Mouse (Mus musculus): Measurements from ENCODE around the gene Hivep3. TPM values are rescaled to one million over a fixed set of nuclear protein-coding genes. Genes with fewer than 3 reads are reported as not detected.
A peak's percentile ranks its signal among the peaks of the same experiment; 100 is the strongest.

Hivep3 gene
- polyA plus RNA-seq (2015; fragmentation: Nextera tagmentation; extraction: Ambion mirVana), result 5.3 and 6.8 TPM in 2 replicates

- under 1% methylated on average over 47 of the region's 47 CpGs for WGBS
- H3K9ac ChIP-seq, result peak within 1 kb of the TSS; percentile 46
Observed at GRCm38 (mm10) chr4:119733184-119733880, at the start of gene Hivep3. Hivep3 (plus strand) TSS chr4:119733784.

GRCm38 (mm10) chr4:119685746-119686145, 47.8 kb upstream of the Hivep3 start:
- Histone ChIP-seq H3K4me3 (replicated peaks) (no peak overlapping the region), H3K4me1 (no peaks in the 10 kb centered on the region), H3K27me3 (no peaks in the 10 kb centered on the region), H3K9me3 (replicated peaks) (no peaks in the 10 kb centered on the region), H3K36me3 (no peaks in the 10 kb centered on the region), H3K27ac (replicated peaks) (no peak overlapping the region), H3K4me2 (replicated peaks) (no peak overlapping the region), H3K9ac (no peak overlapping the region)
- WGBS, result 90% methylated on average over 2 of the region's 2 CpGs
- no peak for ATAC-seq (ENCODE audit: insufficient number of reproducible peaks, low FRiP score, low TSS enrichment, low read depth)

More at GRCm38 (mm10) chr4:119733184-119733880, at the start of gene Hivep3:
- Histone ChIP-seq H3K36me3 (no peaks in the 10 kb centered on the region), H3K9me3 (replicated peaks) (no peaks in the 10 kb centered on the region), H3K27me3 (peaks cover 30% of the 10 kb centered on the region), H3K27ac (replicated peaks) (peak within 1 kb of the TSS; percentile 56; the same call in 1 of the 2 replicates), H3K4me3 (replicated peaks) (peak within 1 kb of the TSS; percentile 68), H3K4me2 (replicated peaks) (peak within 1 kb of the TSS; percentile 99), H3K4me1 (peaks cover 9% of the 10 kb centered on the region; the same call in 1 of the 2 replicates)
- peak; percentile 97 for ATAC-seq (ENCODE audit: insufficient number of reproducible peaks, low FRiP score, low TSS enrichment, low read depth)

GRCm38 (mm10) chr4:119698339-119698738, 35.2 kb upstream of the Hivep3 start:
- Histone ChIP-seq H3K4me2 (replicated peaks) (no peak overlapping the region), H3K9ac (no peak overlapping the region), H3K27ac (replicated peaks) (no peak overlapping the region), H3K9me3 (replicated peaks) (no peaks in the 10 kb centered on the region), H3K4me1 (no peaks in the 10 kb centered on the region), H3K27me3 (no peaks in the 10 kb centered on the region), H3K4me3 (replicated peaks) (no peak overlapping the region), H3K36me3 (no peaks in the 10 kb centered on the region)
- WGBS, result 43% methylated on average over 2 of the region's 2 CpGs
- no peak for ATAC-seq (ENCODE audit: insufficient number of reproducible peaks, low FRiP score, low TSS enrichment, low read depth)

- Histone ChIP-seq H3K27ac (replicated peaks) (no peak overlapping the region), H3K27me3 (no peaks in the 10 kb centered on the region), H3K4me2 (replicated peaks) (no peak overlapping the region), H3K4me1 (no peaks in the 10 kb centered on the region), H3K9me3 (replicated peaks) (no peaks in the 10 kb centered on the region; the same call in 1 of the 2 replicates), H3K4me3 (replicated peaks) (no peak overlapping the region), H3K36me3 (no peaks in the 10 kb centered on the region), H3K9ac (no peak overlapping the region)
- WGBS, result 87% methylated on average over 11 of the region's 11 CpGs
- ATAC-seq (ENCODE audit: insufficient number of reproducible peaks, low FRiP score, low TSS enrichment, low read depth), result no peak
Observed at GRCm38 (mm10) chr4:119701269-119701954, 32.2 kb upstream of the Hivep3 start.

- ATAC-seq (ENCODE audit: insufficient number of reproducible peaks, low FRiP score, low TSS enrichment, low read depth), result no peak
- H3K4me2 ChIP-seq (replicated peaks), result no peak overlapping the region
- H3K9me3 ChIP-seq (replicated peaks), result no peaks in the 10 kb centered on the region; the same call in 1 of the 2 replicates
- no peak overlapping the region for H3K4me3 ChIP-seq (replicated peaks)
- H3K9ac ChIP-seq, result no peak overlapping the region
- 83% methylated on average over 8 of the region's 8 CpGs for WGBS
- no peaks in the 10 kb centered on the region for H3K36me3 ChIP-seq
- no peaks in the 10 kb centered on the region for H3K27me3 ChIP-seq
- H3K4me1 ChIP-seq, result no peaks in the 10 kb centered on the region
- H3K27ac ChIP-seq (replicated peaks), result no peak overlapping the region
Observed at GRCm38 (mm10) chr4:119703965-119704364, 29.6 kb upstream of the Hivep3 start.

GRCm38 (mm10) chr4:119707326-119707725, 26.3 kb upstream of the Hivep3 start:
- ATAC-seq (ENCODE audit: insufficient number of reproducible peaks, low FRiP score, low TSS enrichment, low read depth), result no peak
- Histone ChIP-seq H3K9ac (no peak overlapping the region), H3K4me2 (replicated peaks) (no peak overlapping the region), H3K4me1 (no peaks in the 10 kb centered on the region), H3K36me3 (no peaks in the 10 kb centered on the region), H3K27me3 (no peaks in the 10 kb centered on the region), H3K27ac (replicated peaks) (no peak overlapping the region), H3K4me3 (replicated peaks) (no peak overlapping the region), H3K9me3 (replicated peaks) (no peaks in the 10 kb centered on the region; the same call in 1 of the 2 replicates)
- 55% methylated on average over 5 of the region's 5 CpGs for WGBS

GRCm38 (mm10) chr4:119707751-119708150, 25.8 kb upstream of the Hivep3 start:
- no peak overlapping the region for H3K27ac ChIP-seq (replicated peaks)
- H3K9ac ChIP-seq, result no peak overlapping the region
- no peaks in the 10 kb centered on the region for H3K27me3 ChIP-seq
- H3K4me2 ChIP-seq (replicated peaks), result no peak overlapping the region
- no peaks in the 10 kb centered on the region; the same call in 1 of the 2 replicates for H3K9me3 ChIP-seq (replicated peaks)
- no peak for ATAC-seq (ENCODE audit: insufficient number of reproducible peaks, low FRiP score, low TSS enrichment, low read depth)
- WGBS, result 32% methylated on average over 3 of the region's 3 CpGs
- H3K4me1 ChIP-seq, result no peaks in the 10 kb centered on the region
- H3K36me3 ChIP-seq, result no peaks in the 10 kb centered on the region
- no peak overlapping the region for H3K4me3 ChIP-seq (replicated peaks)

- Histone ChIP-seq H3K4me2 (replicated peaks) (no peak overlapping the region), H3K9me3 (replicated peaks) (no peaks in the 10 kb centered on the region; the same call in 1 of the 2 replicates), H3K36me3 (no peaks in the 10 kb centered on the region), H3K9ac (no peak overlapping the region), H3K4me3 (replicated peaks) (no peak overlapping the region), H3K27ac (replicated peaks) (no peak overlapping the region), H3K27me3 (no peaks in the 10 kb centered on the region), H3K4me1 (no peaks in the 10 kb centered on the region)
- no peak for ATAC-seq (ENCODE audit: insufficient number of reproducible peaks, low FRiP score, low TSS enrichment, low read depth)
- 76% methylated on average over 4 of the region's 4 CpGs for WGBS
Observed at GRCm38 (mm10) chr4:119710208-119710607, 23.4 kb upstream of the Hivep3 start.

- ATAC-seq (ENCODE audit: insufficient number of reproducible peaks, low FRiP score, low TSS enrichment, low read depth), result no peak
- no peaks in the 10 kb centered on the region for H3K36me3 ChIP-seq
- H3K9me3 ChIP-seq (replicated peaks), result no peaks in the 10 kb centered on the region
- no peak overlapping the region for H3K27ac ChIP-seq (replicated peaks)
- no peak overlapping the region for H3K4me3 ChIP-seq (replicated peaks)
- no peaks in the 10 kb centered on the region for H3K27me3 ChIP-seq
- WGBS, result 84% methylated on average over 11 of the region's 11 CpGs
- H3K9ac ChIP-seq, result no peak overlapping the region
- H3K4me1 ChIP-seq, result no peaks in the 10 kb centered on the region
- no peak overlapping the region for H3K4me2 ChIP-seq (replicated peaks)
Observed at GRCm38 (mm10) chr4:119717443-119717842, 16.1 kb upstream of the Hivep3 start.

GRCm38 (mm10) chr4:119721531-119721930, 12.1 kb upstream of the Hivep3 start:
- 69% methylated on average over 3 of the region's 3 CpGs for WGBS
- no peak overlapping the region for H3K4me3 ChIP-seq (replicated peaks)
- no peak overlapping the region for H3K27ac ChIP-seq (replicated peaks)
- ATAC-seq (ENCODE audit: insufficient number of reproducible peaks, low FRiP score, low TSS enrichment, low read depth), result no peak
- no peaks in the 10 kb centered on the region for H3K9me3 ChIP-seq (replicated peaks)
- no peaks in the 10 kb centered on the region for H3K36me3 ChIP-seq
- no peaks in the 10 kb centered on the region for H3K27me3 ChIP-seq
- no peak overlapping the region for H3K9ac ChIP-seq
- H3K4me1 ChIP-seq, result no peaks in the 10 kb centered on the region
- no peak overlapping the region for H3K4me2 ChIP-seq (replicated peaks)

GRCm38 (mm10) chr4:119726074-119726473, 7.5 kb upstream of the Hivep3 start:
- no peak overlapping the region for H3K9ac ChIP-seq

More at GRCm38 (mm10) chr4:119726074-119726473, 7.5 kb upstream of the Hivep3 start:
- ATAC-seq (ENCODE audit: insufficient number of reproducible peaks, low FRiP score, low TSS enrichment, low read depth), result no peak
- H3K36me3 ChIP-seq, result no peaks in the 10 kb centered on the region
- no peaks in the 10 kb centered on the region for H3K4me1 ChIP-seq
- no peaks in the 10 kb centered on the region for H3K9me3 ChIP-seq (replicated peaks)
- 0 out of 2 replicates have a peak, but pooled peaks cover 3% of the 10 kb centered on the region for H3K27me3 ChIP-seq
- H3K4me2 ChIP-seq (replicated peaks), result no peak overlapping the region
- H3K4me3 ChIP-seq (replicated peaks), result no peak overlapping the region
- 42% methylated on average over 5 of the region's 5 CpGs for WGBS
- no peak overlapping the region for H3K27ac ChIP-seq (replicated peaks)

All from embryonic facial prominence, embryonic 15.5 days (tissue).